Mouse (Mus musculus): ENCODE results near the gene Gm14393.
"Not testable (repeated sequence)": the region's sequence is repeated elsewhere in the genome, so short reads cannot be mapped to it uniquely, and the experiment has no call there.

Gene Gm14393

DNA sequence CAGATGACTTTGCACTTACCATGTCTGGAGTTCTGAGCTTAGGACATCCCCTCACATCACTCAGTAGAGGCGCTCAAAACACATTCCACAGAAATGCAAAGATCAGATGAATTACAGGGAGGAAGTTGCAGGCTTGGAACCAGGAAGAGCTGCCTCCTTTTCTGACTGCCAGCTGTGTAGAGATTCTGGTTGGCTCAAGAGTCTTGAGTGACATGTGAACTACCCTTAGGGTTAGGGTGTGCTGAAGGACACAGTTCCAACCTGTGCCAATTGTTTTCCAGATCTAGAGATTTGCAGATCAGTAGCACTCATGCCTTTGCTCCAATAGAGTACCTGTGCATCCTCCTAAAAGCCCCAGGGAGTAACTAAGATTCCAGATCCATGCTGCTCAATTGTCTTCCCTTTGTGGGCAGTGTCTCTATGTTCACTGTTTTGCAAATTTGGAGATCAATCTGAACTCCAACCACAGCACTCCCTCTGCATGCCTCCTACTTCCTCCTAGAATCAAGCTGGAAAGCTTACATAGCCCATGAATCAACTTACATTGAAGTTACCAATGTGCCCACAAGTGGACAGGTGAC lies at the start of gene Gm14393:
Gm14393 (minus strand) TSS at position 101 of the 581 bp plus-strand sequence.
- not testable (repeated sequence) for DNase-seq (ENCODE audit: low spot score in 2 of 2)

DNA sequence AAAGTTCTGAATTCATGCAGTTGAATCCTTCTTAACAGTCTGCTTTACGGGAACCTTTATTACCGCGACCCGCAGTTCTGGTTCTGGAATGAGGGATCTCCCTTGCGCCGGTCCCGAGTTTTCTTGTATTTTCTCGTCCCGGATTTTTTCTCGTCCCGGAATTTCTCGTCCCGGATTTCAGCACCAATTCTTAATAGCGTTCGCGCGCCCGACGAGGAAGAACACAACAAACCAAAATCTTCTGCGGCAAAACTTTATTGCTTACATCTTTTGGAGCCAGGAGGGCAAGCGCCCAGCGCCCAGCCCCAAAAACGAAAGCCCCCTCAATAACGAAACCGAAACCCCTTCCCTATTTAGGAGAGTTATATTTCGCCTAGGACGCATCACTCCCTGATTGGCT lies 23.3 kb downstream of the Gm14393 start:
- not testable (repeated sequence) for DNase-seq (ENCODE audit: low spot score in 2 of 2)
